Mouse (Mus musculus) regulatory T cell (primary cell): ENCODE measurements around the gene Arrdc5.
"Not testable (repeated sequence)": the region's sequence is repeated elsewhere in the genome, so short reads cannot be mapped to it uniquely, and the experiment has no call there.

ENCODE experiments used
- in situ Hi-C: fragments of 300-600 bp; cut with MboI, MseI; formaldehyde crosslinking; loops from one replicate; pipeline ENCODE4 v1.15.1; 2025; ENCODE audit warnings: high pct_unique_total_duplicates

Arrdc5 gene

GRCm38 (mm10) chr17:56278340-56278739, 21.7 kb downstream of the Arrdc5 start:
- in situ Hi-C loops = no loop called here

GRCm38 (mm10) chr17:56277567-56277893, 22.6 kb downstream of the Arrdc5 start:
- in situ Hi-C loops = no loop called here

GRCm38 (mm10) chr17:56276643-56277566, 23.2 kb downstream of the Arrdc5 start, which contains the start of gene Ticam1:
TSS of gene Ticam1 (minus strand) at chr17:56276786.
- in situ Hi-C loops = no loop called here

GRCm38 (mm10) chr17:56275842-56276480, 24.1 kb downstream of the Arrdc5 start:
- in situ Hi-C loops = no loop called here

GRCm38 (mm10) chr17:56273986-56274385, 26.1 kb downstream of the Arrdc5 start:
- in situ Hi-C loops = no loop called here

GRCm38 (mm10) chr17:56273482-56273881, 26.6 kb downstream of the Arrdc5 start:
- in situ Hi-C loops = no loop called here

- in situ Hi-C loops = no loop called here
Observed at GRCm38 (mm10) chr17:56272644-56273043, 27.4 kb downstream of the Arrdc5 start.

- in situ Hi-C loops = no loop called here
Observed at GRCm38 (mm10) chr17:56271609-56272253, 28.4 kb downstream of the Arrdc5 start.

GRCm38 (mm10) chr17:56269741-56270140, 30.3 kb downstream of the Arrdc5 start:
- in situ Hi-C loops = no loop called here

GRCm38 (mm10) chr17:56269153-56269630, 30.9 kb downstream of the Arrdc5 start:
- in situ Hi-C loops = no loop called here

- in situ Hi-C loops = no loop called here
Observed at GRCm38 (mm10) chr17:56266271-56266670, 33.8 kb downstream of the Arrdc5 start.

GRCm38 (mm10) chr17:56265869-56266268, 34.2 kb downstream of the Arrdc5 start:
- in situ Hi-C loops = no loop called here

- in situ Hi-C loops = no loop called here
Observed at GRCm38 (mm10) chr17:56265011-56265410, 35.1 kb downstream of the Arrdc5 start.

GRCm38 (mm10) chr17:56264020-56264419, 36.1 kb downstream of the Arrdc5 start:
- in situ Hi-C loops = no loop called here

GRCm38 (mm10) chr17:56262645-56263094, 37.4 kb downstream of the Arrdc5 start:
- in situ Hi-C loops = no loop called here

- in situ Hi-C loops = no loop called here
Observed at GRCm38 (mm10) chr17:56261166-56261565, 38.9 kb downstream of the Arrdc5 start.

GRCm38 (mm10) chr17:56259301-56260037, 40.6 kb downstream of the Arrdc5 start:
- in situ Hi-C loops = no loop called here

- in situ Hi-C loops = not testable (repeated sequence)
Observed at GRCm38 (mm10) chr17:56258812-56259211, 41.3 kb downstream of the Arrdc5 start.

- in situ Hi-C loops = not testable (repeated sequence)
Observed at GRCm38 (mm10) chr17:56258269-56258668, 41.8 kb downstream of the Arrdc5 start.

- in situ Hi-C loops = no loop called here
Observed at GRCm38 (mm10) chr17:56257181-56257894, 42.7 kb downstream of the Arrdc5 start.
